ENCODE assay signal across 11 mouse cellular contexts in the genomic region with DNA sequence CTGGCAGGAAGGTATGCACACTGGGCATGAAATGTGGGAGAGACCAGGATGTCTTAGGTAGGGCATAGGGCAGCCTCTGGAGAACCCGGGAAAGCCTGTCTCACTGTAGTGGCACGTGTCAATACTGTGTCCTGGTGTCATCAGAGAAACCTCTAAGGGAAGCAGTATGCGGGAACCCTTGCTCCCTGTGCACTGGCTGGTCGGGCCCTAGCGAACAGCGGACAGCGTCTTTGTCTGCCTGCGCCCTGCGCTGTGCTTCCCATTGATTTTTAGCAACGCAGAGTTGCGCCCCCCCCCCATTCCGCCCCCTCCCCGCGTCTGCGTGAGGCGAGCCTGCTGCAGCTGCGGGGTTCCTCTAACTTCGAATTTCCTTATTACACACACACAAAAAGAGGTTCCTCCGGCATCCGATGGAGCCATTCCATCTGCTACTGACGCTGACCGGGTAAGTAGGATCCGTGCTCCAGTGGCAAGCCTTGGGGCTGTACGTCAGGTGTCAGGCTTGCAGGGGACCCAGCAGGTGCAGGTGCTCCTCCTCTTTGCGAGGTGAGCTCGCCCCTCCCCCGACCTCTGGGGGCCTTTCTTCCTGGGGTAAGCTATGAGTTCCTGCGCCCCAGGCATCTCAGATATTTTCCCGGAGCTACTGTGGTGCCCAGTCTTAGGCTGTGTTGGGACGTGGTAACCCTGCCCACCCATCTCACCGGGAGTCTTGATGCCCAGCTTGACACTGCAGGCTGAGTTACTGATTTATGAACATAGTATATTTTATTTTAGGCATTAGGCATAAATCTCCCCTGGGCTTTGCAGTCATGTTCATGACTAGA.
DNase-seq lines count a peak whose midpoint lies in the region; ATAC-seq lines count a peak whose summit lies in the region.
"Had no signal": no experiment of that assay in that cellular context is flagged by ENCODE, and none has a peak within 500 bp of the region (broad histone marks: within the 10 kb centered on the region; RNA-seq: fewer than 3 reads in every experiment).

No protein-coding gene starts in this region.

- no peaks in the 10 kb centered on the region for H3K36me3 ChIP-seq in heart, embryonic 11.5 days (ENCODE audit: control insufficient read depth, insufficient read depth, low read length)
- no peaks in the 10 kb centered on the region for H3K36me3 ChIP-seq in hindbrain, embryonic 11.5 days (ENCODE audit: control insufficient read depth, insufficient read depth, low read length)
- no peaks in the 10 kb centered on the region for H3K36me3 ChIP-seq in midbrain, embryonic 14.5 days (ENCODE audit: control insufficient read depth, insufficient read depth, low read length)
- H3K36me3 ChIP-seq in liver, embryonic 11.5 days (ENCODE audit: control insufficient read depth, insufficient read depth, low read length), result no peaks in the 10 kb centered on the region

- intact Hi-C loops in left cerebral cortex, postnatal 36 days (cut with DNase I), result no loop called here

- 6% methylated on average over 31 of the region's 31 CpGs for WGBS in heart, embryonic 11.5 days (ENCODE audit: insufficient replicate concordance)
- 4% methylated on average over 30 of the region's 31 CpGs for WGBS in hindbrain, embryonic 11.5 days
- 2% methylated on average over 30 of the region's 31 CpGs for WGBS in midbrain, embryonic 14.5 days
- 8% methylated on average over 31 of the region's 31 CpGs for WGBS in liver, embryonic 11.5 days

- H3K4me1 ChIP-seq in heart, embryonic 11.5 days (ENCODE audit: control insufficient read depth, insufficient read depth, low read length), result no peaks in the 10 kb centered on the region
- peaks cover 2% of the 10 kb centered on the region; the same call in 1 of the 2 replicates for H3K4me1 ChIP-seq in hindbrain, embryonic 11.5 days (replicated peaks; ENCODE audit: control insufficient read depth, insufficient read depth, low read length)
- H3K4me1 ChIP-seq in midbrain, embryonic 14.5 days (ENCODE audit: control insufficient read depth, insufficient read depth, low read length), result peaks cover 42% of the 10 kb centered on the region
- no peaks in the 10 kb centered on the region for H3K4me1 ChIP-seq in liver, embryonic 11.5 days (replicated peaks; ENCODE audit: control insufficient read depth, insufficient read depth, low read length)

- no peak overlapping the region for H3K9ac ChIP-seq in heart, embryonic 11.5 days (ENCODE audit: low read depth, low read length)
- peak overlapping the region; percentile 24 for H3K9ac ChIP-seq in hindbrain, embryonic 11.5 days (ENCODE audit: low read depth, low read length)
- H3K9ac ChIP-seq in midbrain, embryonic 14.5 days (replicated peaks; ENCODE audit: low read length), result peak overlapping the region; percentile 61
- H3K9ac ChIP-seq in liver, embryonic 11.5 days (ENCODE audit: low read depth, low read length), result no peak overlapping the region

- no peaks in the 10 kb centered on the region for H3K9me3 ChIP-seq in heart, embryonic 11.5 days (replicated peaks; ENCODE audit: control insufficient read depth, low read length)
- no peaks in the 10 kb centered on the region for H3K9me3 ChIP-seq in hindbrain, embryonic 11.5 days (ENCODE audit: control insufficient read depth, low read length)
- no peaks in the 10 kb centered on the region for H3K9me3 ChIP-seq in midbrain, embryonic 14.5 days (ENCODE audit: control insufficient read depth, low read length)
- H3K9me3 ChIP-seq in liver, embryonic 11.5 days (ENCODE audit: control insufficient read depth, low read length), result no peaks in the 10 kb centered on the region

- peak overlapping the region; percentile 47 for H3K4me2 ChIP-seq in heart, embryonic 11.5 days
- H3K4me2 ChIP-seq in hindbrain, embryonic 11.5 days (replicated peaks; ENCODE audit: low read depth, low read length), result peak overlapping the region; percentile 56
- peak overlapping the region; percentile 67 for H3K4me2 ChIP-seq in midbrain, embryonic 14.5 days (ENCODE audit: low read length)
- H3K4me2 ChIP-seq in liver, embryonic 11.5 days, result no peak overlapping the region

- no peak overlapping the region for H3K27ac ChIP-seq in heart, embryonic 11.5 days (ENCODE audit: low read depth, low read length)
- H3K27ac ChIP-seq in hindbrain, embryonic 11.5 days (ENCODE audit: low read depth, low read length), result no peak overlapping the region
- peak overlapping the region; percentile 60 for H3K27ac ChIP-seq in midbrain, embryonic 14.5 days (replicated peaks; ENCODE audit: low read depth, low read length)
- H3K27ac ChIP-seq in liver, embryonic 11.5 days (ENCODE audit: low read depth, low read length), result no peak overlapping the region

- peaks cover 44% of the 10 kb centered on the region for H3K27me3 ChIP-seq in heart, embryonic 11.5 days (ENCODE audit: control insufficient read depth, insufficient read depth, low read length)
- no peaks in the 10 kb centered on the region; the same call in 1 of the 2 replicates for H3K27me3 ChIP-seq in hindbrain, embryonic 11.5 days (ENCODE audit: control insufficient read depth, insufficient read depth, low read length)
- no peaks in the 10 kb centered on the region for H3K27me3 ChIP-seq in midbrain, embryonic 14.5 days (ENCODE audit: control insufficient read depth, insufficient read depth, low read length)
- peaks cover 38% of the 10 kb centered on the region for H3K27me3 ChIP-seq in liver, embryonic 11.5 days (replicated peaks; ENCODE audit: control insufficient read depth, insufficient read depth, low read length)

- no peak; the same call in 1 of the 2 replicates for ATAC-seq in heart, embryonic 11.5 days (replicated peaks; ENCODE audit: insufficient number of reproducible peaks, low FRiP score, low TSS enrichment)
- peak; percentile 65 for ATAC-seq in hindbrain, embryonic 11.5 days (ENCODE audit: low FRiP score)
- ATAC-seq in midbrain, embryonic 14.5 days (ENCODE audit: low FRiP score, low TSS enrichment), result peak; percentile 66; the same call in 1 of the 2 replicates
- ATAC-seq in liver, embryonic 11.5 days (replicated peaks; ENCODE audit: low FRiP score), result no peak

- H3K4me3 ChIP-seq in heart, embryonic 11.5 days (ENCODE audit: low read depth, low read length), result peak overlapping the region; percentile 15; the same call in 1 of the 2 replicates
- peak overlapping the region; percentile 31 for H3K4me3 ChIP-seq in hindbrain, embryonic 11.5 days (ENCODE audit: low read depth, low read length)
- H3K4me3 ChIP-seq in midbrain, embryonic 14.5 days (replicated peaks; ENCODE audit: low read depth, low read length), result peak overlapping the region; percentile 34
- H3K4me3 ChIP-seq in liver, embryonic 11.5 days (ENCODE audit: low read depth, low read length), result no peak overlapping the region

- no peak for DNase-seq in heart, adult 9 months (ENCODE audit: low spot score in 2 of 2)
- peak; percentile 44 for DNase-seq in embryo, embryonic 10 days (ENCODE audit: low spot score)
- peak; percentile 55 for DNase-seq in hindbrain, embryonic 11.5 days (ENCODE audit: low spot score)
- peak; percentile 68 for DNase-seq in midbrain, embryonic 14.5 days
- no peak for DNase-seq in adrenal gland, adult 8-10 months
- no peak for DNase-seq in left cerebral cortex, postnatal 36 days (ENCODE audit: low spot score in 2 of 2)
- no peak for DNase-seq in liver, embryonic 11.5 days (ENCODE audit: low spot score)
- DNase-seq: kidney, postnatal 36 days; lung, postnatal 14 days; right cerebral cortex, adult 18-20 months had no signal

Comparison
In these comparisons a context has a peak if more than half of its experiments do, and no peak if none do; other contexts are left out.
1. ATAC-seq: peak in hindbrain, embryonic 11.5 days (single experiment) and midbrain, embryonic 14.5 days (single experiment); none in heart, embryonic 11.5 days (single experiment) and liver, embryonic 11.5 days (single experiment).
2. H3K9ac ChIP-seq: peak in hindbrain, embryonic 11.5 days (single experiment) and midbrain, embryonic 14.5 days (single experiment); none in heart, embryonic 11.5 days (single experiment) and liver, embryonic 11.5 days (single experiment).
3. DNase-seq: peak in embryo, embryonic 10 days (single experiment), hindbrain, embryonic 11.5 days (single experiment) and midbrain, embryonic 14.5 days (single experiment); none in heart, adult 9 months (0 of 2), adrenal gland, adult 8-10 months (single experiment), left cerebral cortex, postnatal 36 days (0 of 2) and liver, embryonic 11.5 days (single experiment).